Mouse (Mus musculus) layer of hippocampus, postnatal 10 days (tissue): Measurements from ENCODE around the gene Pgm2. TPM values are rescaled to one million over a fixed set of nuclear protein-coding genes. Genes with fewer than 3 reads are reported as not detected.

Source experiments
- DNase-seq, 2 experiments: peaks; one replicate each; pipeline ENCODE4 v3.0.0; 2021; ENCODE audit warnings: low spot score in 2 of 2
- total RNA-seq, 2 experiments: library from RNA; stranded (reverse); gene quantifications; 2 replicates each; pipeline ENCODE4 v1.2.3; 2021

Gene Pgm2
- total RNA-seq, 2 experiments from 2014 or later: 13.4 to 15.9 TPM

DNA sequence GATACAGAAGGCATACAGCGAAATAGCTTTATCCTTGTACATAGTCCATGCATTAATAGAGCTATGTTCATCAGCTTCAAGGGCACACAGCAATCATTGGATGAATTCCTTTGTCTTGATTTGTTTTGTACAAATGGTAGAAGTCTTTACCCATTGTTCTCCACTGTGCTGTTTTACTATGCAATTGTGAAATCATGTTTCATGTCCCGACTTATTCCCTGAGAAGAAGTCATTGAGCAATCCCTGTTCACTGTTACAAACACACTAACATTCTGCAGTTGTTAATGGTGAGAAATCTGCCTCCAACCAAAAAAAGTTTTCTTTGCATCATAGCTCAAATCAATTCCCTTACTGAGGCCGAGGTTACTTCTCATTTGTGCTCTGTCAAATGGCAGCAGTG is 47.5 kb downstream of the Pgm2 start:
- DNase-seq: no peak

DNA sequence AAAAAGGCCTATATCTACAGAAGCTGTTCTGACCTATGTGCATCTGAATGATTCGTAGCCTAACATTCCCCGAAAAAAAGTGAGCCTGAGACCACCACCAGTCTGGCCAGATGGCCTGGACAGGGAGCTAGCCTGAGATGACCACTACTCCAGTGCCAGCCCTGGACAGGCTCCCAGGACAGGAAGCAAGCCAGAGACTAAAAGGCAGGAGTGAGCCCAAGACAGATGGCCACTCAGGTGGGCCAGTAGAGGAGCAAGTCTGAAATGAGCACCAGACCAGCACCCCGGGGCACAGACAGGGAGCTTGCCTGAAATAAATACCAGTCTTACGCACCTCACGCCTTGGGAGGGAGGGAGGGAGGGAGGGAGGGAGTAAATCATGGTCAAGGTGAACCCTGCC is 51.6 kb downstream of the Pgm2 start:
- no peak for DNase-seq

DNA sequence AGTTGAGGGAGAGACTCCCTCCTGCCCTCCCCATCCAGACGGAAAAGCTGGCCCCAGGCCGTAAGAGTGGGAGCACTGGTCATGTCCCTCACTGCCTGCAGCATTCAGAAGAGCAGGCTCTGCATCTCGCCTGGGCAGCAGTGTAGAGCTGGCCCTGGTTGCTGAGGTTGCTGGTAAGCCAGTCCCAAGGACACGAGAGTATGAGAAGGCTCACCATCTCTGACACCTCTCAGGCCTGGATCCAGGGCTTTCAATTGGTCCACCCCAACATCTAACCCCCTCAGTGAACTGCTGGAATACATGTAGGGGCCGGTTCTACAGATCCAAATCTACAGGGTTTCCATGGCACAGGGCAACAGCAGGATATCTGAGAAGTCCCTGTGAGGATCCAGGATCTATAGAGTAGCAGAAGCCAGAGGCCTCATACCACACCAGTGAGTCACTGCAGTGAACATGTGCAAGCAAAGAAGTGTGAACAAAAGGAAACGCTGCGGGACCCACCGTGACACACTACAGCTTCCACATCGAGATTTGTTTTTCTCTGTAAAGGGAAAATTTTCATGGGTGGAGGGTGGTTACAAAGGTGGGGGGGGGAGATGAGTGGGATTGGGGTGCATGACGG is 53.7 kb downstream of the Pgm2 start:
- DNase-seq: no peak

DNA sequence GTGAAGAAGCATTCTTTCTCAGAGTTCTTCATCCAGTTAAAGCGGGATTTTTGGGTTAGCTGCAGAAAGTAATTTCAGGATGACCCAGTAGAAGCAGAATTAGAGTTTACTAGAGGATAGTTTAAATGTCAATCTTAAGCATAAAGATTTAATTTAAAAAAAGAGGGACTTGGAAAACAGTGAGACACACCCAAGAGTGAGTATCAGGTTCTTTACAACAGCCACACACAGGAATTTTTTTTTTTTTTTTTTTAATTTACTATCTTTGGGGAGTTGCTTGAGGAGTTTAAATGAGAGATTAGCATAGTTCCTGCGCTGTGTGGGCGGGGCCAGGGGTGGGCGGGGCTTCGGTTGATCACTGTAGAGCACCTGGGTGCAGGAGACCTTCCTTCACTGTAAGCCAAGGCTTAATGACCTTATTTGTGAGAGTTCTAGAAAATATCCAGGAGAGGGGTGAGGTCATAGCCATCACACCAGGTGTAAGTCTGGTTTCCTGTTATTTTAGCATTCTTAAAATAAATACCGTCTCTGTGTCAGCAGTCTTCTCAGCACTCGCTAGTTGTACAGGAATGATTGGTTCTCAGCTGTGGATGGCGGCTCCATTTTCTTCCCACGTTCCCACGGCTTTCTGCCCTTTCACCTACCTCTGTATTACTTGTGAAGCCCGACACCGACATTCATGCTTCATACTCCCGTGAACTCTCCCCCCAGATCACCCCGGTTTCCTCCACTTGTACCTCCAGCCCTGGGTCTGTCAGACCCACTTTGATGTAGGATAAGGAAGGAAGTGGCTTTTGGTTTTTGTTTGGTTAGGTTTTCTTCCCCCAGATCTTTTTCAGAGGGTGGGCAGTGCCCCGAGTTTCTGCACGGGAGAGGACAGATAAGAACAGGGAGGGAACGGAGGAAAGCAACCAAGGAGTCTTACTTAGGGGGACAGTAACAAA is 56.7 kb downstream of the Pgm2 start:
- DNase-seq: no peak

DNA sequence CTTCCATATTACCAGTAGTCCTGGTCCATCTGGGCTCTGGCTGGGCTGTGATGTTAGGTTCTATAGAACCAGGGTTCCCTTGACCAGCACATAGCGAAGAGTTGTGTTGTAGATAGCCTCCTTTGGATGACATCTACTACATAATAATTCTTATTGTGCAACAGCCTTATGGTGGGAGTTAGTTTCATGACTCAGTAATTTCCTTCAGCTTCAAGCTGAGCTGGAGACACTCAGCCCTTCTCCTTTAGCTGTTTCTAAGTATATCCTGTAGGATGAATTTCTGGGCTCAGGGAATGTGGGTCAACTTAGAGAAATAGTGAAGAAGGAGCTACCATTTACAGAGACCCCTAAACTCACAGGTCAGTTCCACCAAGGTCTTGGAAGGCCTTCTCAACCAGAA is 60.6 kb downstream of the Pgm2 start:
- no peak for DNase-seq

DNA sequence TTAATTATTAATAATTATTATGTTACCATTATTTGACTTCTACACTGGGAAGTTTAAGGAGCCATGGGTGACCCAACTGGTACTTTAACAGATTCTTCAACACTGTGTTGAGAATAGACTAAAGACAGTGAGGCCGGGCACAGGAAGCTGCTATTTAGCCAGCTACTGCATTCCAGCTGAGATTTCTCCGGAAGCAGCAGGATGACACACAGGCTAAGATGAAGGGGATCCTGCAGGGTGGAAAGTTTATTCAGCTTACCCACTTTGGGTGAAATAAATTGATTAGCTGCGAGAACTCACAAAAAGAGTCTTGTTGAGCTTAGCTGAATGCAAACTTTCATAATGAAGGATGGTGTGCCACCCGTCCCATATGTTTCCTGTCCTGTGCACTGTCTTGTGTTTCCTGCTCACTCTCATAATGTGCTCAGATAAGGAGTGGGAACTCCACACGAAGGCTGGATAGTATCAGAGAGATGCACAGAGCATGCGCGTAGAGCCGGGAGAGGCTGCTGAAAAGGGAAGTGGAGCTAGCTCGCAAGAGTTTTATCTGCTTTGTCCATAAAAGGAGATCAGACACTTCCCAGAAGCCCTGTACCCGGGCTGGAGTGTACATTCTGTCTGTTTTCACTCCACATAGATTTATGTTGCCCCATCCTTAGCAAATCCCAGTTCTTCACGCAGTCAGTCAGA is 63.3 kb downstream of the Pgm2 start, which contains the start of gene Tbc1d1:
Gene Tbc1d1, plus strand, starts transcription at position 445 of the 690 bp plus-strand sequence.
- DNase-seq: no peak

DNA sequence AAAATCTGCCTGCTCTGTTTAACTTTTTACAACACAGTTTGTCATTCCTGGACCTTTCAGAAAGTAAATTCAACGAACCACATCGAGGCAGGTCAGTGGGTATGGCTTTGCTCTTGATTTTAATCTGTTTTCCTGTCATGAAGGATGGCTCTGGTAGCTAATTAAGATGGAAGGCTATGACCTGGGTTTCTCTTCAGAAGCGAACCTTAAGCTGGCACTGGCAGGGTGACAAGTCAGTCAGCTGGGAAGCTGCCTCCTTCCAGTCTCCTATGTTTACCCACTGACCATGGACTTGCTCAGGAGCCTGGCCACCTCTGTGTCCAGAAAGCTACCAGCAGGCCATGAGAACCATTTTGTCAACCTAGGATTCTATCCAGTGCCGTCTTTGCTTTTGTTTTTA is 63.8 kb downstream of the Pgm2 start:
- DNase-seq: no peak

DNA sequence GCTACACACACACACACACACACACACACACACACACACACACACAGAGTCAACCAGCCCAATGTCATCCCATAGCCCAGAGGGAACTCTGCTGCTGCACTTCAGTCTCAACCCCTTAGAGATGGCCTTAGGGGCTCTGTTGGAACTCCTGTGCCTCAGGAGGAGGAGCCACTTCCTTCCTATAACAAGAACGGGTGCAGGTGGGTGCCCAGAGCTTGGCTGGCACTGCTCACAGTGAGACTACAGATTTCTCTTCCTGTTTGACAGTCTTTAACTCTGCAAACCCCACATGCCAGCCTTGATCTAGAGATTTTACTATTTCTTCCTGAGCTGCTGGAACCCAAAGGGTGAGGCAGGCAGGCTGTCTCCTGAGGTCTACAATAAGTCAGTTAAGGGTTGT is 65.2 kb downstream of the Pgm2 start:
- no peak for DNase-seq

DNA sequence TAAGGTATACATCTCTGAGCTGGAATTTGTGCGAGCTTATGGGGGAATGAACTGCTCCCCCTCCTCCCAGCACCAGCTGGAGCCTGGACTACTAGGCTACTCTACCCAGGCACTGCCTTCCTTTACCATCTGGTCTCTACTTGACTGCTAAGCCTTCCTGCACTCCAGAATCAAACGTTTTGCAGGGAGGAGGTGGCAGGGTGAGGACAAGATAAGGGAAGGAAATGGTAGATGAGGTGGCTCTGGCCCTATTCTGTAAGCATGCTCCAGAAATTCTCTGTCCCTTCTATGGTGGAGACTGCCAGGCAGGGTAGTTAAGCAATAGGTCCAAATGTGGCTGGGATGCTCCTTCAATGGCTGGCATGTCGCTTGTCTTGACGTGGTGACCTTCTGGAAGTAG is 65.8 kb downstream of the Pgm2 start:
- no peak for DNase-seq

DNA sequence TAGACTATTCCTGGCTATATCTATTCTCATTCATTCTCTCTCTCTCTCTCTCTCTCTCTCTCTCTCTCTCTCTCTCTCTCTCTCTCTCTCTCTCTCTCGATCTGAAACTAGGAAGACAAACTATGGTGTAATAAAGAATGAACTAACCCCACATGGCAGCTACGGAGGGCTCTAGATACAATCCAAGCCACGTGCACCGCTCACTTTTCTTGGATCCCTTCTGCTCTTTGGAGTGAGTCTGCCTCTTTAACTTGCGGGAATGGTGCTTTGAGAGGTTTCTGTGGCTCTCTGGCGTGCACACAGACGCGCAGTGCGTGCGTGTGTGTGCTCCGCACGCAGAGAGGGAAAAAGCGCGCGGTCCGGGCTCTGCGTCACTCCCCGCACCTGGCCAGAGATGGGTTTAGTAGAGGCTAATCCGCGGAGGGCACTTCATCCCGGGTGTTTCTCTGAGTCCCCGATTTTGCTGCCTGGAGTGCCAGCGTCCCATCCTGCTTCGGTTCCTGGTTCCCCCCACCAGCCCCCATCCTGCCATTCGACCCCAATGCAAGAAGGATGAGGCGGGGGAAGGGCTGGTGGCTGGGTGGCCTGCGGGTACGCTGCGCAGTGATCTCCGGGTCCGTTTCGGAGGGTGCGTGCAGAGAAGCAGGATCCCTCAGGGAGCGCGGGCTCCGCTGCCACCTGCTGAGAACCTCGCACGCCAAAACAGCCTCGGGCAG is 66.5 kb downstream of the Pgm2 start:
- peak; percentile 56 to 76 for DNase-seq

DNA sequence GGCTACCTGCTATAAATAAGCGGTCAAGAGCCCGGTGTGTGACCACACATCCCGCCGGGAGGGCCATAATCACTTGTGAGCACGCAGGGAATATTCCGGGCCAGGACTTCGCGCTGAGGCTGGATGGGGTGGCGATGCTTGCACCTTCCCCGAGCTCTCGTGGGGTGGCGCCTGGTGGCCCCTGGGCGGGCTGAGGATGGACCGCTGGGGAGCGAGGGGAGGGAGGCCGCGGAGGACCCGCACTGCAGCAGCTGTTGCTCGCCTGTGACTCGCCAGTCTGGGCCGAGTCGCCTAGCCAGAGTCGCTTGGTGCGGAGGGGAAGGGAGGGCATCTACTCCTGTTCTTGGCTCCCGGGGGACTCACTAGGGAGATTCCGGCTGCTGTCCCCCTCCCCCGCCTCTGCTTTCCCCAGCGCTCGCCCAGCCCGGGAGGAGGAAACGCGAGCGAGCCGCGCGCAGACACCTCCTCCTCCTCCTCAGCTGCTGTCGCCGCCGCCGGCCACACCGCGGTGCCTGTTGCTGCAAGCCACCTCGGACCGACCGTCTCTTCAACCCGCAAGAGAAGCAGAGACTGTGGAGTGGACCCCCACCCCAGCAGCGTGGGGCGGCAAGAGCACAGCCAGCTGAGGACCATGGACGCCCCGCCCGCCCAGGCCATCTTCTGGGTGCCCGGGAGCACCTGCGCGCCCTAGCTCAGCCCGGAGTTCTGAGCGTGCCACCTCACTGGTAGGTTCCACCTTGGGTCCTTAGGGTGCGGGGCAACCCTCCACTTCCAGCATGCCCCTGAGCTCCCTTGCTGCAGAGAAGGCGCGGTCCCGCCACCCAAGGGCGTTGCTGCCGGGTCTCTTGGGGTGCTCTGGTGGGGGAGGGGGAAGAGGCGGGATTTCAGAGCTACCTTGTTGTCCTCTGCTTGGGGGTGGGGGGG is 67.3 kb downstream of the Pgm2 start:
- peak; percentile 75 to 78 for DNase-seq

DNA sequence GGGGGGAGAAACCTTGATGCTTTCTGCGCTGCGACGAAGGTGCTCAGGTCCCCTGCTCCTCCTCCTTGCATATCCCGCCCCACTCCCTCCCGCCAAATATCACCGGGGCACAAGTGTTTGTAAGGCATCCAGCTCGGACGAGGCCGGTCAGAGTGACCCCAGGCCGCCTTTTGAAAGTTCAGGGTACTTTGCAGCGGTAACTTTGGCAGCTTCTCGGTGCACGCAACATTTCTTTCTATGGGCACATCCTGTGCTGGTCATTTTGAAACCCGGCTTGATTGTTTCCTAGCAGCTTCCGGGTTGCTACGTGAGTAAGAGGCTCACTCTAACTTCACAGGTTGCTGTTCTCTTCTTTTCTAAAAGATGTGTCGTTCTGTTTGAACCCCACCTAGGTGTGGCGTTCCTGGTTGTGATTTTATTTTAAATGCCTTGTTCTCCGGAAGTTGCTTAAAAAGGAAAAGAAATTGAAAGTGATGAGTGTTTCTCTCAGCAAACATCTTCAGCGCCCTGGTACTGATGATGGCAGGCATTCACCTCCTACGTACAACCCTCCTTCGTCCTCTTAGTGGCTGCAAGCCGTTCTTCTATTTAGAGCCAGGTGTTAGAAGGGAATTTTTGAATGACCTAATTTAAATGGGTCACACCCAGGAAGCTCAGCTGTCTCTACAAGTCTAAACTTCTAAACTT is 68.1 kb downstream of the Pgm2 start:
- no peak for DNase-seq

DNA sequence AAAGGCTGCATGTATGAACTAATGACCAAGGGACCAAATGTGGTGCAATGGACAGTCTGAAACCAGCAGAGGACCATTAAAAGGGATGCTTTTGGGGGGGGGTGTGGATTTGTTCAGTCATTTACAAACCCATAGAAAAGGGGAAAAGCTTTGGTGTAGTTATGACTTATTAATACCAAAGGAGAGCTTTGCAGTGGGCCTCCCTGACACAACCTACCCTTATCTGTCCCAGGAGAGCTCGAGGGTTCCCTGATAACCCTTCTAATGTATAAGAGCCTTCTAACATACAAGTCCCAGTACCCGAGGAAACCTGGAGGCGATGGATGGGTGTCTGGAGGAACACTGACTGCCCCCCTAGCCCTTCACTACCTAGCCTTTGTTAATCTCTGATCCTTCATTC is 69.2 kb downstream of the Pgm2 start:
- DNase-seq: no peak

DNA sequence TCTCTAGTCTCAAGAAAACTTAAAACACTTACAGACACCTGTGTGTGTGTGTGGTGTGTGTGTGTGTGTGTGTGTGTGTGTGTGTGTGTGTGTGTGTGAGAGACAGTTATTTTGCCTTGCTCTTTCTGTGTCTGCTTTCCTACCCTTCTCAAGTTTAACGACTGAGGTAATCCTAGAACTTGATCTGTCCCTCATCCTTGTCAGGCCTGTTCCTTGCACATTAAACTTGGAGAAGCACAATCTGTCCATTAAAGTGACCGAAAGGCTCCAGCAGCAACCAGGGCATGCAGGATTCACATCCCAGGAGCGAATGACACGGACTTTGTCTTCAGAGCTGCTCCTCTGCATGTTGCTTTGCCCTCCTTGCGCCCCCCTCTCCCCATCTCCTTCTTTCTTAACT is 69.8 kb downstream of the Pgm2 start:
- no peak for DNase-seq

DNA sequence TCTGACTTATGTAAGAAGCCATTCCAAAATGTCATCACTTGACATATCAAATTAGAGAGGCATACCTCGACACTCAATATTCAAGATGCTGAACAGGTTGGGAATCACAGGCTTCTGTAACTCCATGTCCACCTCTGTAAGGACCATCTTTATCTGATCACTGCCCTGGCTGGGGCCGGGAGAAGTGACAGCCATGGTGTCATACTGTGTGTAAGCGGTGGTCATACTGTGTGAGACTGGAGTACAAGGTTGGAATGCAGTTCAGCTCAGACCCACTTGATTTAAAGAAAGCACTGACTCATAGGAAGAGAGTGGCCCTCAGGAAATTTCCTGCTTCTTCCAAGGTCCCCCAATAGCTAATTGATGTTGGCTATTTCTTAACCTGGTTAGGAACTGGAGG is 71.7 kb downstream of the Pgm2 start:
- DNase-seq: no peak

DNA sequence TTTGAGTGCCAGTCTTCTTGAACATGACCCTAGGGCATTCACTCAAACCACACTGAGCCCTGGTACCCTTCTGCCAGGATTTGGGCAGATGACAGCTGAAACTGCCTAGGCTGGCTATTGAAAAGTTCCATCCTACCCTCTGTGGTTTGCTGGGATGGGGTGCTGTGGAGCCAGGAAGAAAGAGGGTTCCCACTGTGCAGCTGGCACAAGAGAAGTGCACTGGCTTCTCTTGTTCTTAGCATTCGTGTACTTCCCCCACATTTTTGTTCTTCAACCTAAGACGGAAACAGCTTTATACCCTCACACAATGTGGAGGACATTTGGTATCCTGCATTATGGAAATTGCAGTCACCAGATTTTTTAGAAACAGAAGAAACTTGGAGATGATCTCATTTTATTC is 73.1 kb downstream of the Pgm2 start:
- no peak for DNase-seq

DNA sequence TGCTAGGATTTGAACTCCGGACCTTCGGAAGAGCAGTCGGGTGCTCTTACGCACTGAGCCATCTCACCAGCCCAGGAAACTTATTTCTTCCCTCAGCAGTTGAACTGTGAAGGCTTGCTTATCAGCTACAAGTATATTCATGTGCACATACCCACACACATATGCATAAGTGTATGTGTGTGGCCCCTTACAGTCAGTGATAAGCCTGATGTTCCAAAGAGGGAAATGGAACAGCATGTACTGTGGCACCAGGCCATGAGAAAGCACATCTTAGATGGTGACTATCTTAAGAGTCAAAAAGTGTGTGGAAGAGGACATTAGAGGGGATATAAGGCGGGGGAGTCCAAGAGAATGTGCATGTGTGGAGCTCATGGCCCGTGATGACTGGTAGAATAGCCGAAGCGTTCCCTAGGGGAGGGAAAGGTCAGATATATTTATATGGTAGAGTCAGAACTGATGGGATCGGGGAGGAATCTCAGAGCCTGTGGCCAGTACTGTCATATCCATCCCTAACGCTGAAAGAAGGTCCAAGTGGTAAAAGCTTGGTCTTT is 76.3 kb downstream of the Pgm2 start:
- no peak for DNase-seq

DNA sequence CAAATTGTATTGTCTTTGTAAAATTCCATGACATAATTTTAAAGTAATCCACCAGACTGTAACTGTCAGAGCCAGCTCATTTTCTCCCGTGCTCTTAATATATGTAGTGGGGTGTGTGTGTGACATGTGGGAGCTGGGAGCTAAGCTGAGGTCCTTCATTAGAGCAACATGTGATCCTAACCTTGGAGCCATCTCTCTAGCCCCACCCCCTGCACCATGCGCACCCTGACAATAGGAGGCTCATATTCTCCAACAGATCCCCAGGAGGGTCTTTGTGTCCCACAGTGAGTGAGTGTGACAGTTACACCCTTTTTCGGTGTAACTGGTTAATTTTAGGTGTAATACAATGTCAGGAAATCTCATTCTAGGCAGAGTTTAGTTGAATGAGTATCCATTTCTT is 80.1 kb downstream of the Pgm2 start:
- no peak for DNase-seq

DNA sequence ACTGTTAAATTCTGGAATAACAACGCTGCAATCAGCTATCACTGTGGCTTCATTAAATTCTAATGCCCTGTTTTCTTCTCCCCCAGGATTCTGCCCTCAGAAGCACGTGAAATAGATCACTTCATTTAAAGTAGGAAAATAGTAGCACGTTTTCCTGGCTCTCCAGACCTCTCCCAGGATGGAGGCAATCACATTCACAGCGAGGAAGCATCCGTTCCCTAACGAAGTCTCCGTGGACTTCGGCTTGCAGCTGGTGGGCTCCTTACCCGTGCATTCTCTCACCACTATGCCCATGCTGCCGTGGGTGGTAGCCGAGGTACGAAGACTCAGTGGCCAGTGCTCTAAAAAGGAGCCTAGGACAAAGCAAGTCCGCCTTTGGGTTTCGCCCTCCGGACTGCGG is 80.6 kb downstream of the Pgm2 start:
- no peak for DNase-seq
